Mouse (Mus musculus): ENCODE data around the gene Vwa3a.
"Not testable (repeated sequence)": the region's sequence is repeated elsewhere in the genome, so short reads cannot be mapped to it uniquely, and the experiment has no call there.

Gene Vwa3a

DNA sequence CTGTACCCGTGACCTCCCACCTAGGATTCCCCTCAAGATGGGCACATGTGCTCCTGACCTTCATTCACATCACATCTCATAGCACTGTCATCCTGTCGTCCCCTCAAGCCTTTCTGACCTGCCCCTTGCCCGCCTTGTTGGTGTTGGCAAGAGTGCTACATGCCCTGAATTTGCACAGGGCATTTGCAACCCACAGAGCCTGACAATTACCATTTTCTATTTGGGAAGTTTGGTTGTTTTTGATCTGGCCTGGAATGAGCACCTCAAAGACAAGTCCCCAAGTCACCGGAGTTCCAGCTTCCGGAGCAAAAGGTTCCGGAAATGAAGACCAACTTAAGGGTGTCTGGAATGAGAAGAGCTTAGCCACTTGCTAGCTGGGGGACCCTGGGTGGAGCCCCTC lies at the start of gene Vwa3a:
Vwa3a (plus strand) TSS at position 301 of the 400 bp plus-strand sequence.
- no peak for DNase-seq (ENCODE audit: low read depth, low spot score)

DNA sequence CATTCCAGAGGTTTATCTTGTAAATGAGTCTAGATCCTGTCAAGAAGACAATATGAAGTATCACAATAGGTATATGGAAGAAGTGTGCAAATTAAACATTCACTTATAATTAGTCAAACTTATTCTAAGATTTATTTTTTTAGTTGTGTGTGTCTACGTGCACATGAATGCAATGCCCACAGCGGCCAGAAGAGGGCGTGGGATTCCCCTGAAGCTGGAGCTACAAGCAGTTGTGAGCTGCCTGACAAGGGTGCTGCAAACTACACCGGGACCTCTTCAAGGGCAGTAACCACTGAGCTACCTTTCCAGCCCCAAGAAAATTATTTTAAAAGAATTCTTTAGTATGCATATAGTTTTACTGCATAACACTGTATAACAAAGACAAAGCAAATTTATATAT lies 48.5 kb upstream of the Vwa3a start:
- DNase-seq (ENCODE audit: low read depth, low spot score) = peak; percentile 32

DNA sequence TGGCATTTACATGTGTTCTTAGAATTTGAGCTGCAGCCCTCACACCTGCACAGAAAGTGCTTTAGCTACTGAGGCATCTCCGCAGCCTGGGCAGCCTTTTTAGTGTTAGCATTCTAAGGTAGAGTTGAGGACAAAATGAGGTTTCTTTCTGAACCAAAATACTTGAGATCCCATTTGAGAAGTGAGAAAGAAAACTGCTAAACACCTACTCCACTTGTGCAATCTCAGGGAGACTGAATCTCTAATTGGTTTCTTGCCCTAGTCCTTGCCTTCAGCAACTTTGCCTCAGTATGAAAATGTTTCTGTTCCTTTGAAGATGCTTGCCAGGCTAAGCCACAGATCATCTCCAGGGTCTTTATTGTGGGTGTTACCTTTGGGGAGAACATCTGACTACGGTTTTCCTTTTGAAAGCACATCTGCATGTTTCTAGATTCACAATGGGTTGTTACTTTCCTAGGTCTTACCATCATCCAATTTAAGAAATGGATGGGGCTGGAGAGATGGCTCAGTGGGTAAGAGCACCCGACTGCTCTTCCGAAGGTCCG lies 45.2 kb upstream of the Vwa3a start:
- DNase-seq (ENCODE audit: low read depth, low spot score) = no peak

DNA sequence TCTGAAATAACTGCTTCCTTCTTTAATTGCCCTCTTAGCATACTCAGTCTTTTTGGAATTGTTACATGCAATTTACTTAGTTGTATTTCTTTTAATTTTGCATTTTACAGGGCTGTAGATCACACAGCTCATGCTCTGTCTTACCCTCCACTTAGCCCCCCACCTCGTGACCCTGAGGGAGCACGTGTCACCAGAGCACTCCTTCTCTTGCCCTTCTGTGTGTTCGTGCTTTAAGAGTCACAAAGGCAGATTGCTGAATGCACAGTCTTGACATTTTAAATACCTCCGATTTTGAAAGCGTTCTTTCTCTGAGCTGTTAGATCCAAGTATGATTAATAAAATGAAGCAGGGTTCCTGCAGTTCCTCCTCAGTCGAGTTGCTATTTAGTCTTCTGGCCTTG lies 43.9 kb upstream of the Vwa3a start:
- no peak for DNase-seq (ENCODE audit: low read depth, low spot score)

DNA sequence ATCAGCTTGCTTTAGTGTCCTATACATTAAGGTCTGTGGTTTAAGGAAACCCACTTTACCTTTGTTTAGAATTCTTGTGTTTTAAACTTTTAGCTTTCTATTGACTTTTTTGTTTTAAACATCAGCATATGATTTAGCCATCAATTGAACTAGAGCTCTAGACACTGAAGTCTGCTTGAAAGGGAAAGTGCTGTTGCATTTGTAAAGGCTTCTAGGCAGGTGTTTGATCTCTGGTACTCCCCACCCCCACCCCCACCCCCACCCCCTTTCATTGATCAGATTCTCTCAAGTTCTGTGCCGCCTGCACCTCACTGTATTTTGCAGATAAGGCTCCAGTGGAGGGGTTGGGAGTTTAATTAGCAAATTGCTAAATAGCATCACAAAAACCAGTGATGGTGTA lies 43.5 kb upstream of the Vwa3a start:
- DNase-seq (ENCODE audit: low read depth, low spot score) = no peak

DNA sequence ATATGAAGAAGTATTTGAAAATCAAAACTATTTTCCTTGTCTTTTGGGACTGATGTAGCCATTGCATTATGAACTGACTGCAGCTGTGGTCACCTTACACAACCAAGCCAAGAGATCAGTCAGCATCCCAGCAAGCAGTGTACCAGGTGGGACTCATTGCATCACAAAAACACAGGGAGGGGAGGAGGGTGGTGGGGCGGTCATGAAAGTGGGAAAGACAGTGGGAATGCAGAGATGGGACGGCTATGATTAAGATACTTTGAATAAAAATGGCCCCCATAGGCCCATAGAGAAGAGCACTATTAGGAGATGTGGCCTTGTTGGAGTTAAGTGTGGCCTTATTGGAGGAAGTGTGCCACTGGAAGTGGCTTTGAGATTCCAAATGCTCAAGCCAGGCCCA lies 42.8 kb upstream of the Vwa3a start:
- DNase-seq (ENCODE audit: low read depth, low spot score) = no peak

DNA sequence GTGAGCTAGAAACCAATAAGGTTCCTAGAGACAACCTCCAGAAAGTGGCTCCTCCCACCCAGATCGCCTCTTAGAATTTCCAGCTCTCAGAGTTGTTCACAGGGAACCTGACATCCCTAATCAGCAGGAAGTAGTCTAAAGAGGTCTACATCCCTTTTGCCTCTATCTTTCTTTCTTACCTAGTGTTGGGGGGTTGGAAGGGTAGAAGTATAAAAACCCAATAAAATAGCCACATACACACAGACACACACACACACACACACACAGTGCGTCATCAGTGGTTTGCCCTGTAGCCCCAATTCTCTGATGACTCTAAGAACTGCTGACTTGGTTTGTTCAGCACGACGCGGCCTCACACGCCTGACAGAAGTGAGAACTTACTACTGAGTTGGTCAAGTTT lies 39.5 kb upstream of the Vwa3a start:
- DNase-seq (ENCODE audit: low read depth, low spot score) = no peak

DNA sequence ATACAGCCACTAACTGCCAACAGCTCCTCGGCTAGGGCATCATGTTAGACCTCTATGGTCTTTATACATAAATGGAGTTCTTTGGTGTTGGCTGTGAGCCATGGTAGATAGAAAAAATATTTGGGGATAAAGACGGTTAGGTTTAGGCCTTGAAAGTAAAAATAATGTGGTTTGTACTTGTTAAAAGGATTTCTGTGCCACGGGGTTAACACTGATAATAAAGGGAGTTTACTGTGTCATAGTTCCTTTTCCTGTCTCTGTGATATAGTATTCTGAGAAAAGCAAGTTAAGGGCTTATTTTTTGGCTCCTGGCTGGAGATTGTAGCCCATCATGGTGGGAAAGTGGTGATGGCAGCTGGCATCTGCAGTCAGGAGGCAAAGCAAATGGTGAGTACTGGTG lies 35.2 kb upstream of the Vwa3a start:
- DNase-seq (ENCODE audit: low read depth, low spot score) = no peak

DNA sequence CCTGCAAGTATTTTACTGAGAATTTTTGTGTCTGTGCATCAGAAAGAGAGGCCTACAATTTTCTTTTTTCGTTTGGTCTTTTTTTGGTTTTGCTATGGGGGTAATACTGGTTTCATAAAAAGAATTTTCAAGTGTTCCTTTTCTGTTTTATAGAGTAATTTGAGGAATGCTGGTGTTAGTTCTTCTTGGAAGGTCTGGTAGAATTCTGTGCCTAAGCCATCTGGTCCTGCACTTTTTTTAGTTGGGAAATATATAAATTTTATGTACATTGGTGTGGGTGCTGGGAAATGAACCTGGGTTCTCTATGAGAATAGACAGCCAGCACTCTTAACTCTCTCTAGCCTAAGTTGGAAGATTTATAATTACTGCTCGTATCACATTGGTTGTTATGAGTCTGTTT lies 27.0 kb upstream of the Vwa3a start:
- DNase-seq (ENCODE audit: low read depth, low spot score) = no peak

DNA sequence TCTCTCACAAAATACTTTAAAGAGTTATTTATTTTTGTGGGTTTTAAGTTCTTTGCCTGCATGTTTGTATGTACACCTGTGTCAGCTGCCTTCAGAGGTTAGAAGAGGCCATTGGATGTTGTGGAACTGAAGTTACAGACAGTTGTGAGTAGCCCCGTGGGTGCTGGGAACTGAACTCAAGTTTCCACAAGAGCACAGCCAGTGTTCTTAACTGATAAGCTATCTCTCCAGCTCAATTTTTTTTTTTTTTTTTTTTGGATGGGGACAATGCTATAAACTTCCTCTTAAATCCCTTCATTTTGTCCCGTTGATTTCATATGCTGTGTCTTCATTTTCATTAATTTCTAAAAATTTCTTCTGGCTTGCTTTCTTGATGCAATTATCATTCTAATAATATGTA lies 25.9 kb upstream of the Vwa3a start:
- no peak for DNase-seq (ENCODE audit: low read depth, low spot score)

DNA sequence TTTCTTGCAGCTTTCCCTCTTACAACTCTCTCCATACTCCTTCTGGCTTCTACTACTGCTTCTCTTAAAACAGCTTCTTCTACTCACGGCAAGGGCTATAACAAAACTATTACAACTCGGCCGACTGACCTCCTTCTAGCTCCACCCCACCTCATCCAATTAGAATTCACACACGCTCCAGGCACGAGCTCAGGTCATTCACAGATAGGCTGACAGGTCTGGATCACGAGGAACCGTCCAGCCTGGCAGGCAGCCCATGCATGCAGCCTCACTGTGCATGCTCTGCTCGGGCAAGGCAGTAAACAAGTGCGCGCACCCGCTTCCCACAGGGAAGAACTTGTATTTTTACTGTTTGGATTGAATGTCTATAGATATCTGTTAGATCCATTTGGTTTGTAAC lies 25.2 kb upstream of the Vwa3a start:
- DNase-seq (ENCODE audit: low read depth, low spot score) = not testable (repeated sequence)

DNA sequence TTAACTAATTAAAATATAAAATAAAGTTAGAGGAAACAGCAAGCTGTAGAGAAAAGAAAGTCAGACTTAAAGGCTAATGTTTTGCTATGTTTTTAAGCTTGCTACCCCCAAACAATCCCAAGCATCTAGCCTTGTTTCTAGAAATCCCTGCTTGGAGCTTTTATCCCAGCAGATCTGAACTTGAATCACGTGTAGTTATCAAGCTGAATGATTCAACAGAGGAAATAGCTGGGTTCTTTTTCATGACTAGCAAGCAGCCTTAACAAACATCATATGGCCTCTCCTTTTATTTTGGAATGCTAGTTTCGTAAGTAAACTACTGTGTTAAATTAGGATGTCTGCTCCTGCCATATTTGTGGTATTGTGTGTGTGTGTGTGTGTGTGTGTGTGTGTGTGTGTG lies 21.9 kb upstream of the Vwa3a start:
- no peak for DNase-seq (ENCODE audit: low read depth, low spot score)

DNA sequence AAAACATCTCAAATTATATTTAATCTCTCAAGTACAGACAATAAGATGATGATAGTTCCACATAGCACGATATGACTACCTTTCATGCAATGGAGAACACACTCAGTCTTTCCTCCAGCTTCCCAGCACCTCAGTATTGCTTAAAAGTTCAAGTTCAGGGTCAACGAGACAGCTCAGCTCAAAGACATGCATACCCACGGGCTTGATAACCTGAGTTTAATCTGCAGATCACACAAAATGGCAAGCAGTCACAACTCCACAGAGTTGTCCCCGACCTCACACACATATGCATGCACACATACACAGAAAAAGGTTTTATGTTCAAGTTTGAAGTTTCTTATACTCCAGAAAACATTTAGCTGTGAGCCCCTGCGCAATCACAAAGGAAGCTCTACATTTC lies 18.1 kb upstream of the Vwa3a start:
- DNase-seq (ENCODE audit: low read depth, low spot score) = no peak

DNA sequence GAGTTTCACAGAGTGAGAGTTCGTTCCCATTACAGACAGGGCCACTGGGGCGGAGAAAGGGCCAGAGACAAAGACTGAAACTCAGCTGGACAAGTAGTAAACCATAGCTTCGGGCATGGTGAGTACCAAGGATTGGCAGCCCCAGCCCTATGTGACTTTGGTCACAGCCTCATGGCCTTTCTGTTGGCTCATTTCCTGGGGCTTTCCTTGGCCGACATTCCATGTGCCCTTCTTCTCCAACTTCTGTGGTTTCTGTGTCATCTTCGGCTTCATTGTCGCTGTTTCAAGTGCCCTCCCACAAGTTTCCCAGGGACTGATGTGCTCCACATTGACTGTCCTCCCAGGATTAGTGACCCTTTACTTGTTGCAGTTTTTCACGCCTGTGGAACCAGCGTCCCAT lies 17.7 kb upstream of the Vwa3a start:
- DNase-seq (ENCODE audit: low read depth, low spot score) = no peak

DNA sequence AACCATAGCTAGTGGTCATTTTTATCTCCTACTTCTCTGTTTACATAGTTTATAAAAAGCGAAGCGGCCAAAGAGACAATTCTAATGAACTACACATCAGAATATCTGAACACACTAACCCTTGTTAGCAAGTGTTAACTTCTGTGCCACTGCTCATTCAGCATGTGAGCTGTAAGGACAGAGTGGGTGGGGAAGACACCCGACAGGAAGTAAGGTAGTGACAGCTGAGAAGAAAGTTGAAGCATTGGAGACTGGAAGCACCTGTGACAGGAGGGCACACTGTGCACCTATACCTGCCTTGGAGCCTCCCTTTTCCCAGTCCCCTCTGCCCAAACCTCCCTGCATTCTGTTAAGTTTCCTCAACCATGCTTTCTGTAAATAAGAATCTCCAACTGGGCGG lies 17.1 kb upstream of the Vwa3a start:
- DNase-seq (ENCODE audit: low read depth, low spot score) = no peak

DNA sequence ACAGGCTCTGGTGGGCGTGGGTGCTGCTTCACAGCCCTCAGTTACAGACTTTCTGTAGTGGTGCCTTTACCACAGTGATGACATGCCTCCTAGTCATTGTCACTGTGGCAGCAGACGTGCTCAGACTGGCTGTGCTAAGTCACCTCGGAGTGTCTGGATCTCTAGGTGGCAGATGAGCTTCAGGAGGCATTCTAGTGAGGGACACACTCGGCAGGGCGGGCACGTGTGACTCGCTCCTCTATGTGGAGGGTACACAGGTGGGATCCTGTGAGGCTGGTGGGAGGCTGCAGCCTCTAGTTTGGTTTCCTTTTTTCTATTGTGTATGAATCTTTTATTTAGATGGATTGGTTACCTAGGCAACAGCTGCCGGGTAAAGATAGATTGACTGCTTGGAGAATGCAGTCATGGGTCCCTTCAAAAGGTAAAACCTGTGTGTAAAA lies 16.3 kb upstream of the Vwa3a start:
- DNase-seq (ENCODE audit: low read depth, low spot score) = no peak

DNA sequence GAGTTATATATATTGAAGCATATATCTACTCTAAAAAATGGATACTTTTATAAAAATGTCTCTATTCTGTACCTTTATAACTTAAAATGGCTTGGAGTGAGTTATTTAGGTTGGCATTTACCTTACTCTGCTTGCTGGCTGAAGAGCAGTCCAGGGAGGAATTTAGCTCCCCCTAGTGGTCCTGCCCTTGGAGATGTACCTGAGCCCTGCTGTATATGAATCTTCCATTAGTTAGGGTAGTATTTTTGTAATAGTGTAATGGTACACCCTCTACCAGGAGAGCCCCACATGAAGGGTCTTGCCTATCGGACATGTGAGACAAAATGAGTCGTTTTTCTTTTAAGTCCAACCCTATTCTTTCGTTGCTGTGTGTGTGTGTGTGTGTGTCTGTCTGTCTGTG lies 11.5 kb upstream of the Vwa3a start:
- peak; percentile 67 for DNase-seq (ENCODE audit: low read depth, low spot score)

DNA sequence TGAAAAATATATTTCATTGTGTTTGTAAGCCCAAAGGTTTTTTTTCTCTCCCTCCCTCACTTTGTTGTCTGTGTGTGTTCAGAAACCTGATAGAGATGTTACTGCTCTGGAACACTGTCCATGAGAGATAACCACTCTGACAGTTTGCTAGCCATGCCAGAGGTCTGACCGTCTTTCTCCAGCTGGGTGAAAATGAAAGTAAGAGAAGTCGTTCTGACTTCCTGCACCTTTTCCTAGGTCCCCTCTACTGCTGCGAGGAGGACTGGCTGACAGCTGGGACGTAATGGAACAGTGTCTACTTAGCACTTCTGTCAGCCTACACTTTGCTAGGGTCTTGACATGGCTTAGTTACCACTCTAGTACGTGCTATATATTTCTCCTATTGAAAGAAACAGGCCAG lies 9.5 kb upstream of the Vwa3a start:
- no peak for DNase-seq (ENCODE audit: low read depth, low spot score)

DNA sequence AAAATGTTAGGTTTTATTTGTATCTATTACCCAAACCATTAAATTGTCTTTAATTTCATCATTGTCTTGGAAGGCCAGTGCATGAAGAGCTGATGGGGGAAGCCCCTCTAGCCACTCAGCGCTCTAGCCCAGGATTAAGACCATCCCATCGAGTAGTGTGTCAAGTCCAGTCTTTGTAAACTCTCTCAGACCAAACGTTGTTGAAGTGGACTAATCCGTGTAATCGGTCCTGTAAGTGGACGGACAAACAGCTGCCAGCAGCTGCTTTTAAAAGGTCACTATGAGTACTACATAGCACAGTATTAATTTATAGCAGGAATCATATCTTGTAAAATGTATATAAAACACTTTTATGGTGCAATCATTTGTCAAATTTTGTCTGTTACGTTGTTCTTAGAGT lies 6.2 kb upstream of the Vwa3a start:
- no peak for DNase-seq (ENCODE audit: low read depth, low spot score)

DNA sequence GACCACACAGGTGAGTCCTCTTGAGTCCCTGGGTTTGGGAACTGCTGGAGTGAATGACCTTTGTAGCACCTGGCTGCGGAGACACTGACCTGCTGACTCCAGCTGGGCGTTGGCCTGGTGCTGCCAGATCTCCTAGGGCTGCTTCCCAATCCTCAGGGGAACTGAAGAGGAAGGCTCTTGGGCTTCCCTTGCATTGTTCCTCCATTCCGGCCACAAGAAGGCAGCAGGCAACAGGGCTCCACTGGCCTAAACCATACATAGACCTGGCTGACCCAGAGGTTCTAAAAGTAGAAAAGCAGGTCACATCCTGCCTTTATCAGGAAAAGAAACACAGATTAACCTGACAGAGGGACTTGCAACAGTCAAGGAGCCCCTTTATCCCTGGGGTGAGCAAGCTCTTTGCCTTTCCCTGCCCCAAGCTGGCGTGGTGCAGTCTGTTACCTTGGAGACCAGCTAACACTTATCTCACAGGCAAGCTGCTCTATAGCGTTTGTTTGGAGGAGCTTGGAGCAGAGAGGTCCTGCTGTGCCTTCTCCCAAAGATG lies 512 bp downstream of the Vwa3a start:
- no peak for DNase-seq (ENCODE audit: low read depth, low spot score)

DNA sequence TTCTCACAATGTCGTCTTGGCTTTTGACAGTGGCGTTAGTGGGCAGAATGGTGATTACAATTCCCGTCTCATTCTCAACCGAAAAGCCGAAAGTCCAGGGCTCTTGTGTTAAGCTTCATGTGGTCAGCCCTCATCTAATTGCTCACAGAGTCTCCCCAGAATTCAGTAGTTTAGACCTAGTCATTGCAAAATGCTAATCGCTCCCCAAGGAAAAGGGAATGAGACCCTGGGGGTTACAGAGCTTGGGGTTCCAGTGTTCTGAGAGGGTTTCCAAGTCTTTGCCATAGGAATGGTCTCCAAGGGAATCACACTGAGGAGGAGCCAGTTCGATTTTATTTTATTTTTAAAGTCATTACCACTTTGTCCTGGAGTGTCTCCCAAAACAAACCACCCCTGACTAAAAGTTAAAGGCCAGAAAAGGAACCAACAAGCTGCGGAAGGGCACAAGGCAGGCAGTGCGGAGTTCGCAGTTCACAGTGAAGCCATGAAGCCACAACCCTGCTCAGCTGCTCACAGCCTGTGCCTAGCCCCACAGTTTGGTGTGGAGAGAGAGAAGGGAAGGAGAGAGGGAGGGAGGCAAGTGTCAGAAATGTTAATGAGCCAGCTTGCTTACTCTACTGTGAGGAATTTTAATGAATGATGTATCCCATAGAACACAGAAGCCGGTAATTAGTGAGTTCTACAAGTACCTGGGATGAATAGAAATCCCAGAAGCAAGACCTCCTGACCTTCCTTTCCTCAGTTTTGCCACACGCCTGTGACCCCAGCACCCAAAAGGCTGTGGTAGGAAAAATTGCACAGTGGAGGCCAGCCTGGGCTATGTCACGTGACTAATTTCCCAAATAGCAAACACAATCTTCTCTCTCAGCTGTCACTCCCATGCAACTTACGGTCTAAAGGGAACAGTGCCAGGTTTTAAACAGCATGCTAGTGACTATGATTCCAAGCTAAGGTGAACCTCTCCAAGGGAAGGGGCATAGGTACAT lies 4.5 kb downstream of the Vwa3a start:
- no peak for DNase-seq (ENCODE audit: low read depth, low spot score)

DNA sequence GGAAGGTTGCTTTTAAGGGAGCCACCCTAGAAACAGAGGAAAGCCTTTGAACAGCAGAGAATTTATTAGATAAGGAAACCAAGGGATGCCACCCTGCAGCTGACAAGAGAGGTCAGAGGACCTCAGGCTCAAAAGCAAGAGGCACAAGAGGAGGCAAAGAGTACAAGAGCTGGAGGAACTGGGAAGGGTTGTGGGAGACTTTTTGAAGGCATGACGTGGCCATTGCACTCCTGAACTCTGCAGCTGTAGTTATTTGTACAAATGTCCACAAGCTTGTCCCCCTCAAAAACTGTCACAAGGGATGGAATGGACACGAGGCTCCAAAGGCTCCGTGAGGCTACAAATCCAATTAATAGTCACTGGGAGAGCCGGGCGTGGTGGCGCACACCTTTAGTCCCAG lies 5.5 kb downstream of the Vwa3a start:
- no peak for DNase-seq (ENCODE audit: low read depth, low spot score)

DNA sequence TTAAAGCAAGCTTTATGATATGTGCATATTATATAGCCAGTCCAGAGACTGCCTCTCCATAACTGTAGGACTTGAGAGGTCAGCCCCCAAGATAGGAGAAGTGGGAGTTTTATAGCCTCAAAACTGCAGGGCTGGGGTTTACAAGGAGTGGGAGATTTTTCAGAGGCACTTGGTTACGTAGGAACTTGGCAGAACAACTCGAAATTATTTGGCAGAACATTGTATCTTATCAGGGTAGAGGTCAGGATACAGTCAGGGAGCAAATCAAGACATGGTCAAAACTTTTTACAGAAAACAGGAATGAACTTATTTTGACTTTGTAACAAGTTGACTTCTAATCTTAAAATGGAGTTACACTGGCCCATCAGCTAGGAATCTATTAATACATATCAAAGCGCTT lies 6.9 kb downstream of the Vwa3a start:
- DNase-seq (ENCODE audit: low read depth, low spot score) = no peak

All from A20 (cell line).